Mouse (Mus musculus): ENCODE measurements around the gene Srd5a1.

DNA sequence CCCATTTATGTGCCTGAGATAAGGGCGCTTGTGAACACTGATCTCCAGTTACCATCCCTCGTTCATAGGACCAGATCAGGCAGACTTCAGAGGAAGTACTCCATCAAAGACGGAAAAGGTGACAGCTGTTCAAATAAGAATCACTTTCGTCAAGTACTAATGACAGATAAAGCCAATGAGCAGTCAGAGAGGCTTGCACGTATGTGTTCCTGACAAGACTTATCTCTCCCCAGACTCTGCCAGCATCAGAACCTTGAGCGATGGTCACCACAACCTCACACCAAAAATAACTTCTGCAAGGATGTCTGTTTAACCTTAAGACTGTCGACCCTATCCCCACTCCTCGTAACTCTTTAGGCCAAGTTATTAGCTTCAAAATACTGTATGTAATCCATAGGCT is 2.5 kb downstream of the Srd5a1 start:
- TF ChIP-seq POLR2A (IDR thresholded peaks at IDR 0.05; ENCODE audit: borderline replicate concordance, extremely low read depth, low read depth, low read length) (no peak), CTCF (IDR thresholded peaks at IDR 0.05; ENCODE audit: insufficient read depth, low read length) (no peak)

Measured in lung, adult 2 months (tissue).